Mouse (Mus musculus): ENCODE results near the gene Serpinf2.

The Serpinf2 gene

DNA sequence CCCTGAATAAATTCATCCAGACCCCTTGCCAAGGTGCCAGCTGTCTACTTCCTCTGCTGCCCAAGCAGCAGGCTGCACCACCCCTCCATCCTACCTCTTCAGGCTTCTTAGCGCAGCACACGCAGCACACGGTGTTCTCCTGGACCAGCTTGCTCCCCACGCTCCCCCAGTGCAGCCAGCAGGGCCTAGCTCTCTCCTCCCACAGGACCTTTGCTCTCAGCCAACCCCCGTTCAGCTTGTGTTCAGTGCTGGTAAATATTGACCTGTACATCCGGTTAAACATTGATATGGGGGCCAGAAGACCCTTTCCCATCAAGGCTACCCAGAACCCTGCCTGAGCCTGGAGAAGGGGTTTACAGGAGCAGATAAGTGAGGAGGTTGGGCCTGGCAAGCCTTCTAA is at the start of gene Serpinf2:
Serpinf2 (minus strand) TSS at position 229 of the 400 bp plus-strand sequence.
- DNase-seq, result no peak

DNA sequence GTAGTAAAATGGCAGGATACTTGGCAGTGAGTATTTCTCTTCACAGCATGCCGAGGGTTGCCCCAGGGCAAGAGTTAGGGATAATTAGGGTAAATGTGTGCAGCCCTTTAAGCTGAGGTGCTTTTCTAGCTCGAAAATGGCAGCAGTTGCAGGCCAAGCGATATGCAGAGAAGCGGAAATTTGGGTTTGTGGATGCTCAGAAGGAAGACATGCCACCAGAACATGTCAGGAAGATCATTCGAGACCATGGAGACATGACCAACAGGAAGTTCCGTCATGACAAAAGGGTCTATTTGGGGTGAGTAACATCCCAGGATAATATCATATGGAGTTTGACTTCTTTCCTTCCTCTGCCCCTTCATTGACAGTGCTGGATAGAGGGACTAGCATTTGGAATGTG is 48.1 kb upstream of the Serpinf2 start:
- no peak for DNase-seq

DNA sequence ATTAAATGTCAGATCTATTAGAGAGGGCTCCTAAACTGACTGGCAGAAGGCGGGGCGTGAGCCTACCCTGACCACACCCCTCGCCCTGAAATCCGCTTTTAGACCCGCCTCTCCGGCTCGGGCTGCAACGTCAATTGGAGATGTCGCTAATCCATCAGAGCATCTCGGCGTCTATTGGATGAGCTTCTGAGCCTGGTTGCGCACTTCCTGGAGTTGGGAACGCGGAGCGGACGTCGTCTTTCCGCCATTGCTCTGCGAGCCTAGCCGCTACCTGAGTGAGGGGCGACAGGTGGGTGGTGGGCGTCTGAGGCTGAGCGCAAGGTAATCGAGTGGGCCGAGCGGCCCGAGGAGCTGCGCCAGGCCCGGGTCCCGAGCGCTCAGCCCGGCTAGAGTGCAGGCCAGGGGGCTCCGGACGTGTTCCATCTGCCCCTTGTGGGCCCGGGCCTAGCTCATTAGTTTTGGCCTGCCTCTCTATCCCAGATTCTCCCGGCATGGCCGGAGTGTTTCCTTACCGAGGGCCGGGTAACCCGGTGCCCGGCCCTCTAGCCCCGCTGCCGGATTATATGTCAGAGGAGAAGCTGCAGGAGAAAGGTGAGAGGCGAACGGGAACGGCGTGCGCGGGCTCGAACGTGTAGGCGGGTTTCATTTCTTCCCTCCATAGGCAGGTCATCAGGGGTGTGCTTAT is 47.4 kb upstream of the Serpinf2 start, which contains the start of gene Prpf8:
Prpf8 (plus strand) TSS at position 216 of the 685 bp plus-strand sequence.
- peak; percentile 96 to 97 for DNase-seq

DNA sequence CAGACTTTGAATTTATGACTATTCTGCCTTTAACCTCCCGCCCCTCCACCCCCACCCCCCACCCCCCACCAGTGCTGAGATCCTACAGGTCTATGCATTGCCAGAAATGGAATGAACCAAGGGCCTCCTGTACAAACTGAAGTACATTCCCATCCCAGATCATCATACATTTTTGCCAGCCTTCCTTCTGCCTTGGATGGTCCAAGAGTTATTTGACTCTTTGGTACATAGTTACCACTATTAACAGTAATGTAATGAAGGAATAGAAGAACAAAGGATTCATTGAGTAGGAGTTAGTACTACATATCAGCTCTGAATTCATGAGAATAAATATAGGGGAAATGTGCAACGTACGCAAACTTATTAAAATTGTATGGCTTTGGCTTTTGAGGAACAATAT is 46.8 kb upstream of the Serpinf2 start:
- DNase-seq, result no peak

- no peak for DNase-seq
Observed at GRCm38 (mm10) chr11:75473376-75473775, 34.0 kb upstream of the Serpinf2 start.

DNA sequence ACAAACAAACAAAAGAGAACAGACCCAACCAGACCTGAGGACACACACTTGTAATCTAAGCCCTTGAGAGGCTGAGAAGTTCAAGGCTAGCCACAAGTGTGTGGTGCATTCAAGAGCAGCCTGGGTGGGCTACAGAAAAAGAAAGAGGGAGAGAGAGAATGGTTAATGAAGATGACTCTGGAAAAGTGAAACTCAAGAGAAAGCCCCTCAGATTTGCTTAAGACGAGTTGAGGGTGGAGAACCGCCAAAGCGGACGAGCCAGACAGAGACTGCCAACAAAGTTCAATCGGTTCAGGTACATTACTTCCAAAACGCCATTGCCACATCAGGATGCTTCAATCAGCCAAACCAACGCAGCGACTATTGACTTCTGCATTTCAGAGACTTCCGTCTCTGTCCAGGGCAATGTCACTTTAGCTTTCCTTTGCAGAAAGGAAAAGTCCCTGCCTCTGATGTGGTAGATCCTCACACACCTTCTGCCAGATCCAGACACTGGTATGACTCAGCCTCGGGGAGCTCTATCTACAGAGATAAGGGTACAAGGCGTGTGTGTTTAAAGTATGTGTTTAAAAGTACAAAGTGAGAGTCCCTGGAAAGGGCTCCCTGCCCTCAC is 33.2 kb upstream of the Serpinf2 start:
- DNase-seq, result no peak

GRCm38 (mm10) chr11:75470675-75471074 is 31.3 kb upstream of the Serpinf2 start:
- DNase-seq, result no peak

DNA sequence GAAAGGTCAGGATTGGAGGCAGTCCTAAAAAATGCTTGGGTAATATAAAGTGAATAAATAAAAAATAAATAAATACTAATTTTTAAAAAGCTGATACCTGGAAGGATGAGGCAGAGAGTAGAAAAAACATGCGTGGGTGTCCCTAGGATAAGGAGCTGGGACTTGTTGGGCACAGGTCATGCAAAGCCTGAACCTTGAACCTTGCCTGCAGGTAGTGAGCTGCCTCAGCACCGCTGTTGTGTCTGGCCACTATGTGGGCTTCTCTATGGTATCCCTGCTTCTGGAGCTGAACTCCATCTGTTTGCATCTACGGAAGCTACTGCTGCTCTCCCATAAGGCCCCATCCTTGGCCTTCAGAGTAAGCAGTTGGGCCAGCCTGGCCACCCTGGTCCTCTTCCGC is 29.9 kb upstream of the Serpinf2 start:
- DNase-seq, result no peak

- no peak for DNase-seq
Observed at GRCm38 (mm10) chr11:75468410-75468809, 29.0 kb upstream of the Serpinf2 start.

DNA sequence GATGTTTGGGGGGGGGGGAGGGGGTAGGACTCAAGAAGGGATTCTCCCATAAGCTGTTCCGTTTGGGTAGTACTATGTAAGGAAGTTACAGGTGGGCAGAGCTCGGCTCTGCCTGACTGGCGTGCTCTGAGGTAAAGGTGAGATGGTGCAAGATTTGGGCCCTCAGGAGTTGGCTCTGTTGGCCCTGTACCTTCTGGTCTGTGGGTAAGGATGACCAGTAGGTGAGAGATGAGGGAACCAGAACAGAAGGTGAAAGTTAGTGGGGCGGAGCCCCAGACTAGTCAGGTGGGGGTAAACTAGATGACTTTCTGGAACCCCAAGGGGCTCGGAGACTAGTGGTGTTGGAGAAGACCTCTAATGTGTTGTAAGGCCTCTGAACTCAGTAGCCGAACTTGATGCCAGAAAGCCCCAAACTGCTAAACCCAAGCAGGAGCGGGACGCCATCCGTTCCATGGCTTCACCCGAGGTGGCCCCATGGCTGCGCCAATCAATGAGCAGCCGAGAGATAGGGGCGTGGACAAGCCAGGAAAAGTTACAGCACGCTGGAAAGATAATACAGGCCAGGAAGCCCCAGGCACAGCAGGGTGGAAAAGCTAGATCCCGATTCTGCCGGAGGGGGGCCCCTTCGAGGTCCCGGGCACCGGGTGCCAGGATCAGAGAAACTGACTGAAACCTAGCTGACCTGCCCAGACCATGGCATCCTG is 28.3 kb upstream of the Serpinf2 start:
- peak; percentile 36 to 45 for DNase-seq

DNA sequence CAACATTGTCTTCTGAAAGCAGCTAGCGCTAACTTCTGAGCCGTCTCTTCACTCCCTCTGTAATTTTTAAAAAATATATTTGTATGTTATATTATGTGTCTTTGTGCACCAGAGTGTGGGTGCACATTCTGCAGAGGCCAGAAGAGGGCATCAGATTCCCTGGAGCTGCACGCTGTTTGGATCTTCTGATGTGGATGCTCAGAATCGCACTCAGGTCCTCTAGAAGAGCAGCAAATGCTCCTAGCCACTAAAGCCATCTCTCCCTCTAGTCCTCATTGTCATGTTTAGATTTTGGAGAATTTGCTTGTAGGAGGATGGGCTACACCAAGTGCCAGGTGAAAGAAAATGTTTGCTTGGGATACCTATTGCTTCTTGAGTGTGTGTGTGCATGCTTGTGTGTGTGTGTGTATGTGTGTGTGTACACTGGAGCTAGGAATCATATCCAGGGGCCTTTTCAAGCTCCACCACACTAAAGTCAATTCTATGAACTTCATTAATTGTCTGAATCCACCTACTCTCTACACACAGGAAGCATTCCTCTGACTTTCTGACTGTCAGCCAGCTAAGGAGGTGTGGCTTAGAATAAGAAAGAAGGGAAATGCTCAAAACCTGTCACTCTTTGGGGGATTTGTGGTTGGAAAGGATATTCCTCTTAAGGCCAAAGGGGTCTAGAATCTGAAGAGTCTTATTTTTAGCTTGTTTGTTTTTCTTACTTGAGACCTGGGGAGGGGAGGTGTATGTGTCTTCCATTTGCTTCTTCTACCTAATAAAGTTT is 27.5 kb upstream of the Serpinf2 start:
- peak; percentile 54 to 58 for DNase-seq

GRCm38 (mm10) chr11:75465051-75465450 is 25.7 kb upstream of the Serpinf2 start:
- DNase-seq, result no peak

DNA sequence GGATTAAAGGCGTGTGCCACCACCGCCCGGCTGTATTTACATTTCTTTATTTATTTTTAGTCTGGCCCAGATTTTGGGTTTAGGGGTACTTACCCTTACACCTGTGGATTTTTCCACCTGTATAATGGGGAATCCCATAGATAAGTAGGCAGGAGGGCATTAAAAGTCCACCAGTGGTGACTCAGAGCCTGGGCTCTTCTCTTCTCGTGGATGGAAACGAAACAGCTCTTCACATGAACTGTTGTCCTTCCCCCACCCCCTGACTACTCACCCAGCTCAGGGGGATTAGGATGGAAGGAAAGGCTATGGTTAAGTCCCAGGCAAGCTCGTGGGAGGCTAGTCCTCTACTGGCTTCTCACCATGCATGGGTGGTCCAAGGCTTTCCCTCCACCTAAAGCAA is 25.0 kb upstream of the Serpinf2 start:
- DNase-seq, result no peak

- no peak for DNase-seq
Observed at GRCm38 (mm10) chr11:75463624-75464023, 24.2 kb upstream of the Serpinf2 start.

DNA sequence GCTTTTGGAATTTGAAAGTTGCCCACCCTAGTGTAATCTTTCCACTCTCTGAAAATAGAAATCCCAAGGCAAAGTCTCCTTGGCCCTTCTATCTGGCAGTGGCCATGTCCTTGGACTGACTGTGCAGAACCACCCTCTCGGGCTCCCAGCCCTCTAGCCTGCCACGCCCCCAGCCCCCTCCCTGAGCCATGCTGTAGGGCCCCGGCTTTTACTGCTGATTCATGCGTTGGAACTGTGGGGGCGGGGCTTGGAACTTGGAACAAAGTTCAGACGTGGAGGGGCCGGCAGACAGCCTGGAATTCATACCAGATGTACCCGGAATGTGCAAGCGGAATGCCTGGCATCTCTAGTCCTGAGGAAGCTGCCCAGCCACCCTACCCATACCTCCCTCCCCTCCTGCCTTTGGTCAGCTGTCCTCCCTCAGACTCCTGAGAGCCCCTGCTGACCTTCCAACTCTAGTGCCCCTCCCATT is 23.5 kb upstream of the Serpinf2 start:
- no peak for DNase-seq

DNA sequence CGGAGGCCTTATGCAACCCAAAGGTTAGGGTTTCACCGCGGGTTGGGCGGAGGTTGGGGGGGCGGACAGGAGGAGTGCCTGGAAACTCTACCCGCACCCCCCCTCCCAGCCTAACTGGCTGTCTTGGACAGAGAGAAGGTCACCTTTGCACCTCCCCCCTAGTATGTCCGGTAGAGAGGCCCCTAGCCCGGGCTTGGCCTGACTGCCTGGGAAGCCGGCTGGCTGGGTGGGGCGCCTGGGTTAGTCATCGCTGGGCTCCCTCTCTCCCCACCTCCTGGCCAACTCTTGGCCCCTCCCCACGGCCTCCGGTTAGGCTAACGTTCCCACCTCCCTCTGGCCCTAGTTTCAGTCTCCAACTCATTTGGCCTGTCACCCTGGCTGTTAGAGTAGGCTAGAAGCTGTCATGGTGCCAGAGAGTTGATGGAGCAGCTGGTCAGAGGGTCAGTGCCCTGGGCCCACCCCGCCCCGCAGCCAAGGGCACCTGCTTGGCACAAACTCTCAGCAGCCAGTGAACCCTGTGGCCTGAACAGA is 22.9 kb upstream of the Serpinf2 start:
- peak; percentile 46 to 51 for DNase-seq

- no peak for DNase-seq
Observed at GRCm38 (mm10) chr11:75461743-75462252, 22.4 kb upstream of the Serpinf2 start.

GRCm38 (mm10) chr11:75460844-75461742 is 21.7 kb upstream of the Serpinf2 start, which contains the start of gene Tlcd2:
TSS of gene Tlcd2 (plus strand) at chr11:75461715.
- peak; percentile 98 to 99 for DNase-seq

DNA sequence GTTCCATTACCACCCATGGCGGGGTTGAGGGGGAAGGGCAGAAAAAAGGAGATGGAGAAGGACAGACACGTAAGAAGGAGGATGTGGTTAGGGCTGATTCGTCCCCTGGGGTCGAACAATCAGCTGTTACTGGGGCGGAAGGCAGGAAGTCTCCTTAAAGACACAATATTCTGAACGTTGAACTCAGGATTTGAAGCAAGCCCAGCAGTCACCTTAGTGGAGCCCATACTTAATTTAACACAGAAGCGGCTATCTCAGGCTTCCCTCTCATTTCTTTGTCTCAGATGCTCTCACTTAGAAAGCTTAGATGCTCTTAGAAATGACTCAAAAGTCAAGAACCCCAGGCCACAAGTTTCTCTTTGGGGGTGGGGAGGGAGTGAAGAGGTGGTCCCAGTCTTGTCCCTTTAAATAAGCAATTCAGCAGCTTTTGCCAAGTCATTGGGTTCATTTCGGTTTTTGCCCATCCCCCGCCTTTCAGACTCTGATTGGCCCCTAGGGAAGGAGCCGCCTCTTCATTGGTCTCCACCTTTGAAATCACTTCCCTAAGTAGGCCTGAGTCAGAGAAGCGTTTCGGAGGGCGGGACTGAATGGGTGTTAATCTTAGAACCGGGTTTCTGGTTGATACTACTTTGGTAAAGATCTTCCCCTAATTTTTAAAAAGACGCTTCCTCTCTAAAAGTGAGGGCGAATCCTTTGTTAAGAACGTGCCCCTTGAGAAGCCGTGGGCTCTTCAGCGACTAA is 20.9 kb upstream of the Serpinf2 start:
- peak; percentile 88 to 92 for DNase-seq

DNA sequence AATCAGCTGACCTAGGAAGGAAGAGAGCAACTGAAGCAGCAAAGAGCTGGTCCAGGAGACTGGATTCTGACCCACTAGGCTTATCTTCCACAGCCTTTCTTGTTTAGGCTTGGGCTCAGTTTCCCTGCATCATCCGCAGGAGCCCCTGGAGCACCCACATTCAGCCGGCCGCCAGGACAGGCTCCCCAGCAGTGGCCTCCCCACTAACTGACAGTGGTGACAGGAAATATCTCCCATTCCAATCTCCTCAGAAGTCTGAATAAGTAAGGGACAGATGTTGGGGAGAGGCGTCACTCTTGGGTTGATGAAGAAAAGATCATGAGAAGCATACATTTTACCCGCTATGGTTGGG is 20.3 kb upstream of the Serpinf2 start:
- no peak for DNase-seq
